Mouse (Mus musculus): ENCODE data around the gene Olfr316. TPM values are rescaled to one million over a fixed set of nuclear protein-coding genes. Genes with fewer than 3 reads are reported as not detected.

The Olfr316 gene
- not detected in 2 replicates for polyA plus RNA-seq (2012; rRNA removed)

GRCm38 (mm10) chr11:58752434-58752833, at the start of gene Olfr316:
Gene Olfr316, plus strand, starts transcription at chr11:58752734.

GRCm38 (mm10) chr11:58723914-58724313, 28.6 kb upstream of the Olfr316 start, which contains the start of gene Olfr318:
Gene Olfr318, minus strand, starts transcription at chr11:58724014.

GRCm38 (mm10) chr11:58738792-58739262, 13.7 kb upstream of the Olfr316 start, which contains the start of gene Olfr317:
Gene Olfr317, minus strand, starts transcription at chr11:58739212.

GRCm38 (mm10) chr11:58772888-58773287, 20.4 kb downstream of the Olfr316 start, which contains the start of gene Olfr315:
Gene Olfr315, plus strand, starts transcription at chr11:58773188.

GRCm38 (mm10) chr11:58782480-58783089, 30.1 kb downstream of the Olfr316 start, which contains the start of gene Olfr314:
Gene Olfr314, plus strand, starts transcription at chr11:58782952.

GRCm38 (mm10) chr11:58801558-58802228, 49.2 kb downstream of the Olfr316 start, which contains the start of gene Fam183b:
Gene Fam183b, minus strand, starts transcription at chr11:58801960.

Other genes with a start within 250 kb of the Olfr316 start
- gene Olfr330, start 217.9 kb upstream of the Olfr316 start, polyA plus RNA-seq (2012; rRNA removed) = not detected in 2 replicates
- not detected in 2 replicates for gene Olfr329-ps, start 206.3 kb upstream of the Olfr316 start, polyA plus RNA-seq (2012; rRNA removed)
- 0.02 and 0.03 TPM in 2 replicates for gene Olfr328, start 197.1 kb upstream of the Olfr316 start, polyA plus RNA-seq (2012; rRNA removed)
- gene Olfr224, start 182.2 kb upstream of the Olfr316 start, polyA plus RNA-seq (2012; rRNA removed) = 0.06 and 0.08 TPM in 2 replicates
- not detected in 2 replicates for gene Olfr325, start 175.0 kb upstream of the Olfr316 start, polyA plus RNA-seq (2012; rRNA removed)
- gene Olfr324, start 157.6 kb upstream of the Olfr316 start, polyA plus RNA-seq (2012; rRNA removed) = 0.03 and 0.05 TPM in 2 replicates
- not detected in 2 replicates for gene 2210407C18Rik, start 136.7 kb upstream of the Olfr316 start, polyA plus RNA-seq (2012; rRNA removed)
- gene Olfr323, start 122.2 kb upstream of the Olfr316 start, polyA plus RNA-seq (2012; rRNA removed) = not detected in 2 replicates
- 0.11 TPM in 1 of 2 replicates, not detected in the other for gene Trim58, start 112.3 kb upstream of the Olfr316 start, polyA plus RNA-seq (2012; rRNA removed)
- 0.01 TPM in 1 of 2 replicates, not detected in the other for gene Olfr322, start 94.0 kb upstream of the Olfr316 start, polyA plus RNA-seq (2012; rRNA removed)
- gene Olfr320, start 71.6 kb upstream of the Olfr316 start, polyA plus RNA-seq (2012; rRNA removed) = not detected in 2 replicates
- gene Olfr319, start 53.6 kb upstream of the Olfr316 start, polyA plus RNA-seq (2012; rRNA removed) = not detected in 2 replicates
- not detected in 2 replicates for gene Olfr318, start 28.7 kb upstream of the Olfr316 start, polyA plus RNA-seq (2012; rRNA removed)
- gene Olfr317, start 13.5 kb upstream of the Olfr316 start, polyA plus RNA-seq (2012; rRNA removed) = 0.16 and 0.28 TPM in 2 replicates
- not detected in 2 replicates for gene Olfr315, start 20.5 kb downstream of the Olfr316 start, polyA plus RNA-seq (2012; rRNA removed)
- not detected in 2 replicates for gene Olfr314, start 30.2 kb downstream of the Olfr316 start, polyA plus RNA-seq (2012; rRNA removed)
- 2.4 and 3.0 TPM in 2 replicates for gene Fam183b, start 49.2 kb downstream of the Olfr316 start, polyA plus RNA-seq (2012; rRNA removed)
- gene Olfr313, start 62.3 kb downstream of the Olfr316 start, polyA plus RNA-seq (2012; rRNA removed) = not detected in 2 replicates
- not detected in 2 replicates for gene Olfr312, start 76.5 kb downstream of the Olfr316 start, polyA plus RNA-seq (2012; rRNA removed)
- not detected in 2 replicates for gene Olfr311, start 86.5 kb downstream of the Olfr316 start, polyA plus RNA-seq (2012; rRNA removed)
- 27.6 and 31.1 TPM in 2 replicates for gene Gm12258, start 94.4 kb downstream of the Olfr316 start, polyA plus RNA-seq (2012; rRNA removed)
- gene 2810021J22Rik, start 114.5 kb downstream of the Olfr316 start, polyA plus RNA-seq (2012; rRNA removed) = 9.6 and 10.4 TPM in 2 replicates
- gene Zfp39, start 151.5 kb downstream of the Olfr316 start, polyA plus RNA-seq (2012; rRNA removed) = 5.4 and 5.7 TPM in 2 replicates
- 0.02 and 0.04 TPM in 2 replicates for gene Btnl10, start 165.2 kb downstream of the Olfr316 start, polyA plus RNA-seq (2012; rRNA removed)
- gene Rnf187, start 186.2 kb downstream of the Olfr316 start, polyA plus RNA-seq (2012; rRNA removed) = 468 and 484 TPM in 2 replicates
- 589 and 846 TPM in 2 replicates for gene Hist3h2ba, start 196.2 kb downstream of the Olfr316 start, polyA plus RNA-seq (2012; rRNA removed)
- 100 and 126 TPM in 2 replicates for gene Hist3h2a, start 202.0 kb downstream of the Olfr316 start, polyA plus RNA-seq (2012; rRNA removed)
- gene Trim17, start 202.0 kb downstream of the Olfr316 start, polyA plus RNA-seq (2012; rRNA removed) = 1.8 and 1.9 TPM in 2 replicates
- 29.6 and 30.8 TPM in 2 replicates for gene Trim11, start 225.4 kb downstream of the Olfr316 start, polyA plus RNA-seq (2012; rRNA removed)